Mouse (Mus musculus) lung, embryonic 14.5 days (tissue): ENCODE data around the gene B4galnt4. TPM values are rescaled to one million over a fixed set of nuclear protein-coding genes. Genes with fewer than 3 reads are reported as not detected.

Experiments used
- ATAC-seq: fragments of 200-750 bp; cut with Nextera tagmentation; 2 replicates; pipeline ENCODE4 v1.8.0; 2017; ENCODE audit warnings: mild to moderate bottlenecking, moderate TSS enrichment, moderate library complexity; ENCODE audit not compliant: insufficient read depth
- DNase-seq: peaks from one replicate; pipeline ENCODE4 v3.0.0-alpha.2; 2015
- H3K27ac ChIP-seq: fragments of 300-500 bp; sonication (generic); 2 replicates; pipeline ENCODE4 v1.5.1; 2014; ENCODE audit warnings: low read depth, mild to moderate bottlenecking, moderate library complexity
- H3K27me3 ChIP-seq: fragments of 300-500 bp; sonication (generic); 2 replicates; pipeline ENCODE4 v1.6.1; 2014; ENCODE audit warnings: low read length, control low read depth; ENCODE audit not compliant: insufficient read depth
- H3K36me3 ChIP-seq: fragments of 300-500 bp; sonication (generic); 2 replicates; pipeline ENCODE4 v1.6.1; 2014; ENCODE audit warnings: control low read depth; ENCODE audit not compliant: insufficient read depth
- H3K4me1 ChIP-seq: fragments of 300-500 bp; sonication (generic); 2 replicates; pipeline ENCODE4 v1.6.1; 2014; ENCODE audit warnings: antibody characterized with exemption, control low read depth; ENCODE audit not compliant: insufficient read depth
- H3K4me2 ChIP-seq: fragments of 300-500 bp; sonication (generic); 2 replicates; pipeline ENCODE4 v1.6.1; 2014; ENCODE audit warnings: mild to moderate bottlenecking
- H3K4me3 ChIP-seq: fragments of 300-500 bp; sonication (generic); 2 replicates; pipeline ENCODE4 v1.5.1; 2014; ENCODE audit warnings: low read depth, low read length
- H3K9ac ChIP-seq: fragments of 300-500 bp; sonication (generic); 2 replicates; pipeline ENCODE4 v1.6.1; 2014
- H3K9me3 ChIP-seq: fragments of 300-500 bp; sonication (generic); 2 replicates; pipeline ENCODE4 v1.6.1; 2016; ENCODE audit warnings: low read depth, low read length, control low read depth
- CTCF ChIP-seq: IDR thresholded peaks from 2 replicates; pipeline ENCODE4 v1.5.1; 2016; ENCODE audit warnings: antibody characterized with exemption, low read depth
- WGBS: fragments of 180-500 bp; shearing (Covaris S2); extraction: QIAGEN DNeasy Blood & Tissue Kit; methylation state at CpG from one replicate; pipeline ENCODE4 v1.1.7; 2014; 5-methylcytosine and 5-hydroxymethylcytosine counted together
- polyA plus RNA-seq: library from polyadenylated mRNA; unstranded; fragments of >200 nt; fragmentation: Nextera tagmentation; extraction: Ambion mirVana; gene quantifications from 2 replicates; pipeline ENCODE4 v1.2.1, GENCODE M21; 2014

Gene B4galnt4
- polyA plus RNA-seq, 1 experiment from 2014 or later = 5.6 TPM

- no peak overlapping the region for H3K4me2 ChIP-seq
- H3K27ac ChIP-seq = no peak overlapping the region
- no peak for TF ChIP-seq CTCF
- peaks cover 3% of the 10 kb centered on the region; the same call in 1 of the 2 replicates for H3K4me1 ChIP-seq
- no peak overlapping the region for H3K9ac ChIP-seq
- no peak overlapping the region for H3K4me3 ChIP-seq
- no peak for ATAC-seq
- WGBS = 65% methylated on average over 20 of the region's 21 CpGs
- no peak for DNase-seq
- no peaks in the 10 kb centered on the region for H3K36me3 ChIP-seq
- H3K9me3 ChIP-seq = no peaks in the 10 kb centered on the region
- H3K27me3 ChIP-seq = no peaks in the 10 kb centered on the region
Measured at GRCm38 (mm10) chr7:141038090-141039032, 22.5 kb upstream of the B4galnt4 start.

- Histone ChIP-seq H3K4me1 (peaks cover 3% of the 10 kb centered on the region; the same call in 1 of the 2 replicates), H3K9ac (no peak overlapping the region), H3K4me2 (no peak overlapping the region), H3K27ac (no peak overlapping the region), H3K27me3 (no peaks in the 10 kb centered on the region), H3K4me3 (no peak overlapping the region), H3K36me3 (no peaks in the 10 kb centered on the region), H3K9me3 (no peaks in the 10 kb centered on the region)
- no peak for DNase-seq
- no peak for TF ChIP-seq CTCF
- WGBS = 88% methylated on average over 4 of the region's 4 CpGs
- no peak for ATAC-seq
Measured at GRCm38 (mm10) chr7:141039386-141040107, 21.4 kb upstream of the B4galnt4 start.

GRCm38 (mm10) chr7:141040867-141041606, 19.9 kb upstream of the B4galnt4 start:
- H3K4me2 ChIP-seq = peak overlapping the region; percentile 40
- peak overlapping the region; percentile 97 for H3K27ac ChIP-seq
- ATAC-seq (peak; percentile 61), DNase-seq (peak; percentile 68)
- no peaks in the 10 kb centered on the region for H3K9me3 ChIP-seq
- peaks cover 3% of the 10 kb centered on the region; the same call in 1 of the 2 replicates for H3K4me1 ChIP-seq
- H3K9ac ChIP-seq = peak overlapping the region; percentile 36
- no peaks in the 10 kb centered on the region for H3K36me3 ChIP-seq
- H3K4me3 ChIP-seq = no peak overlapping the region
- no peak for TF ChIP-seq CTCF
- 29% methylated on average over 6 of the region's 9 CpGs for WGBS
- no peaks in the 10 kb centered on the region for H3K27me3 ChIP-seq

DNA sequence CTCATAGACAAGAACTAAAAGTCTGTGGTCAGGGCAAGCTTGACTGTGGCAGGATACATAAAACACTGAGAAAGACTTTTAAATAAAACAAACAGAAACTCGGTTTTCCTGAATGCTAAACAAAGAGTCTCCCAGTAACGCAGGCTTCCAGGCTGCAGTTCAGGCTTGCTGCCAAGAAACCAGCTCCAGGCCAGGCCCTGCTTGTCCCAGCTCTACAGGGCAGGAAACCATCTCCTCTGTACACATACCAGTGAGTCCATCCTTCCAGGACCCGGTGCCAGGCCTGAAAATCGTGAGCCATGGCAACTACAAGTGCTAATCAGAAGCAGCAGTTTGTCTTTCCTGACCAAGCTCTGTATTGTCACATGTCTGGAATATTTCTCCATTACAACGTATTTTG, 19.2 kb upstream of the B4galnt4 start:
- H3K9ac ChIP-seq = no peak overlapping the region
- TF ChIP-seq CTCF = no peak
- H3K36me3 ChIP-seq = no peaks in the 10 kb centered on the region
- DNase-seq = peak; percentile 96
- H3K4me3 ChIP-seq = no peak overlapping the region
- peaks cover 3% of the 10 kb centered on the region; the same call in 1 of the 2 replicates for H3K4me1 ChIP-seq
- peak overlapping the region; percentile 25; the same call in 1 of the 2 replicates for H3K4me2 ChIP-seq
- 4% methylated on average over 5 of the region's 5 CpGs for WGBS
- no peaks in the 10 kb centered on the region for H3K27me3 ChIP-seq
- peak; percentile 93 for ATAC-seq
- H3K27ac ChIP-seq = peak overlapping the region; percentile 97
- H3K9me3 ChIP-seq = no peaks in the 10 kb centered on the region

- H3K9ac ChIP-seq = no peak overlapping the region
- peaks cover 7% of the 10 kb centered on the region; the same call in 1 of the 2 replicates for H3K4me1 ChIP-seq
- H3K27ac ChIP-seq = peak overlapping the region; percentile 50; the same call in 1 of the 2 replicates
- H3K4me2 ChIP-seq = no peak overlapping the region
- no peaks in the 10 kb centered on the region for H3K27me3 ChIP-seq
- no peak for TF ChIP-seq CTCF
- ATAC-seq (no peak), DNase-seq (no peak)
- H3K4me3 ChIP-seq = no peak overlapping the region
- 56% methylated on average over 4 of the region's 4 CpGs for WGBS
- H3K9me3 ChIP-seq = no peaks in the 10 kb centered on the region
- no peaks in the 10 kb centered on the region for H3K36me3 ChIP-seq
Measured at GRCm38 (mm10) chr7:141042539-141042938, 18.4 kb upstream of the B4galnt4 start.

- no peaks in the 10 kb centered on the region for H3K9me3 ChIP-seq
- no peak for TF ChIP-seq CTCF
- H3K9ac ChIP-seq = peak overlapping the region; percentile 27; the same call in 1 of the 2 replicates
- no peaks in the 10 kb centered on the region for H3K27me3 ChIP-seq
- peak overlapping the region; percentile 92 for H3K27ac ChIP-seq
- DNase-seq = peak; percentile 40
- H3K36me3 ChIP-seq = no peaks in the 10 kb centered on the region
- peak overlapping the region; percentile 81 for H3K4me2 ChIP-seq
- WGBS = 62% methylated on average over 6 of the region's 6 CpGs
- peak; percentile 5; the same call in 1 of the 2 replicates for ATAC-seq
- H3K4me1 ChIP-seq = 0 out of 2 replicates have a peak, but pooled peaks cover 4% of the 10 kb centered on the region
- H3K4me3 ChIP-seq = no peak overlapping the region
Measured at GRCm38 (mm10) chr7:141046931-141047580, 13.8 kb upstream of the B4galnt4 start.
